Mouse (Mus musculus) ES-E14 (cell line): ENCODE measurements around the gene Pnkd. TPM values are rescaled to one million over a fixed set of nuclear protein-coding genes. Genes with fewer than 3 reads are reported as not detected.

Source experiments
- DNase-seq: peaks from one replicate; pipeline ENCODE4 v3.0.0-alpha.2; 2013; ENCODE audit warnings: low read depth, low spot score
- H3K27ac ChIP-seq: 2 replicates; pipeline ENCODE4 v1.5.1; 2012; ENCODE audit warnings: low read depth, mild to moderate bottlenecking, low read length, moderate library complexity, mixed read lengths; ENCODE audit not compliant: poor library complexity, insufficient read depth, severe bottlenecking
- H3K36me3 ChIP-seq: 2 replicates; pipeline ENCODE4 v1.6.1; 2012; ENCODE audit warnings: mild to moderate bottlenecking, low read length, moderate library complexity, mixed read lengths; ENCODE audit not compliant: control insufficient read depth, poor library complexity, insufficient read depth, severe bottlenecking
- H3K4me1 ChIP-seq, 2 experiments: fragments of 150-350 bp in 1 of 2; sonication (generic) in 1 of 2; 2 replicates each; pipeline ENCODE4 v1.6.1; 2012; ENCODE audit warnings: low read length in 2 of 2, mild to moderate bottlenecking in 1 of 2, mixed read lengths in 1 of 2; ENCODE audit not compliant: control insufficient read depth in 2 of 2, insufficient read depth in 2 of 2, poor library complexity in 1 of 2
- H3K4me3 ChIP-seq, 2 experiments: fragments of 150-350 bp in 1 of 2; sonication (generic) in 1 of 2; 2 replicates each; pipeline ENCODE4 v1.5.1; 2012; ENCODE audit warnings: low read length in 2 of 2, low read depth in 1 of 2, mild to moderate bottlenecking in 1 of 2, mixed read lengths in 1 of 2; ENCODE audit not compliant: insufficient read depth in 1 of 2, poor library complexity in 1 of 2, severe bottlenecking in 1 of 2
- H3K9ac ChIP-seq: 2 replicates; pipeline ENCODE4 v1.6.1; 2012; ENCODE audit warnings: low read depth, mild to moderate bottlenecking, low read length, mixed read lengths; ENCODE audit not compliant: poor library complexity, insufficient read depth, severe bottlenecking
- H3K9me3 ChIP-seq: fragments of 150-350 bp; sonication (generic); 2 replicates; pipeline ENCODE4 v1.6.1; 2012; ENCODE audit warnings: low read depth, mild to moderate bottlenecking, low read length; ENCODE audit not compliant: control insufficient read depth, insufficient read depth
- CHD2 ChIP-seq: IDR thresholded peaks from 2 replicates; pipeline ENCODE4 v1.6.1; 2014; ENCODE audit warnings: mild to moderate bottlenecking, low read depth, low read length, inconsistent platforms
- HCFC1 ChIP-seq: IDR thresholded peaks from 2 replicates; pipeline ENCODE4 v1.6.1; 2012; ENCODE audit warnings: low read length, inconsistent platforms, borderline replicate concordance; ENCODE audit not compliant: insufficient read depth
- MAFK ChIP-seq: IDR thresholded peaks from 2 replicates; pipeline ENCODE4 v1.6.1; 2014; ENCODE audit warnings: mild to moderate bottlenecking, low read depth, low read length, inconsistent platforms; ENCODE audit not compliant: insufficient read depth
- ZC3H11A ChIP-seq: IDR thresholded peaks from 2 replicates; pipeline ENCODE4 v1.6.1; 2012; ENCODE audit warnings: low read depth, mild to moderate bottlenecking, inconsistent platforms, low read length, borderline replicate concordance
- ZNF384 ChIP-seq: IDR thresholded peaks from 2 replicates; pipeline ENCODE4 v1.6.1; 2012; ENCODE audit warnings: low read depth, low read length, inconsistent platforms
- in situ Hi-C, 2 experiments: fragments of 600-800 bp; cut with MboI; formaldehyde crosslinking; loops; one replicate each; pipeline ENCODE4 v1.15.1; 2025; ENCODE audit warnings: low sequenced_read_pairs in 2 of 2, inconsistent platforms in 1 of 2; ENCODE audit not compliant: unreplicated experiment in 2 of 2
- total RNA-seq: library from RNA; depleted of rRNA; stranded (reverse); fragments of 300-350 nt; gene quantifications from 2 replicates; pipeline ENCODE4 v1.2.3, GENCODE M21; 2012

Pnkd gene
- total RNA-seq, 1 experiment, result 63.9 TPM

GRCm38 (mm10) chr1:74367886-74368645 is 83.3 kb downstream of the Pnkd start:
- Histone ChIP-seq H3K4me3 (peak overlapping the region; percentile 40 to 50), H3K36me3 (no peaks in the 10 kb centered on the region), H3K27ac (no peak overlapping the region), H3K9ac (0 out of 2 replicates have a peak overlapping the region, but pooled peaks have one; percentile 22), H3K4me1 (peaks cover 3 to 7% of the 10 kb centered on the region in 2 experiments; a peak in 2 of 4 replicates), H3K9me3 (no peaks in the 10 kb centered on the region)
- TF ChIP-seq ZC3H11A (no peak), ZNF384 (no peak)
- no peak for DNase-seq
- in situ Hi-C loops, result loop anchor here in 1 of 2 experiments (10.0 kb wide), 1 partner anchor 163 kb away; no protein-coding TSS in a partner anchor

GRCm38 (mm10) chr1:74370040-74370439 is 85.3 kb downstream of the Pnkd start:
- H3K27ac ChIP-seq, result no peak overlapping the region
- no peak overlapping the region for H3K9ac ChIP-seq
- no peaks in the 10 kb centered on the region for H3K9me3 ChIP-seq
- no peak for DNase-seq
- TF ChIP-seq HCFC1 (no peak), ZNF384 (no peak), MAFK (no peak), CHD2 (no peak), ZC3H11A (no peak)
- H3K4me1 ChIP-seq, result peaks cover 3 to 6% of the 10 kb centered on the region in 2 experiments; a peak in 2 of 4 replicates
- no peak overlapping the region for H3K4me3 ChIP-seq
- in situ Hi-C loops, result no loop called here
- H3K36me3 ChIP-seq, result no peaks in the 10 kb centered on the region

- in situ Hi-C loops, result no loop called here
- no peak overlapping the region for H3K4me3 ChIP-seq
- H3K4me1 ChIP-seq, result peaks cover 2 to 8% of the 10 kb centered on the region in 2 experiments; a peak in 2 of 4 replicates
Observed at GRCm38 (mm10) chr1:74373372-74373771, 88.6 kb downstream of the Pnkd start.

GRCm38 (mm10) chr1:74374980-74375379 is 90.2 kb downstream of the Pnkd start, which contains the start of gene Slc11a1:
Slc11a1 (plus strand) TSS chr1:74375195.
- in situ Hi-C loops, result no loop called here
- no peak for TF ChIP-seq HCFC1
- Histone ChIP-seq H3K4me1 (peaks cover 0 to 10% of the 10 kb centered on the region in 2 experiments; a peak in 2 of 4 replicates), H3K4me3 (no peak within 1 kb of the TSS), H3K27ac (no peak within 1 kb of the TSS), H3K9ac (no peak within 1 kb of the TSS), H3K36me3 (no peaks in the 10 kb centered on the region), H3K9me3 (no peaks in the 10 kb centered on the region)
- no peak for DNase-seq

More at GRCm38 (mm10) chr1:74373372-74373771, 88.6 kb downstream of the Pnkd start:
- TF ChIP-seq HCFC1 (no peak), CHD2 (no peak), ZNF384 (no peak), MAFK (no peak), ZC3H11A (no peak)
- H3K27ac ChIP-seq, result no peak overlapping the region
- H3K9ac ChIP-seq, result no peak overlapping the region
- no peaks in the 10 kb centered on the region for H3K36me3 ChIP-seq
- no peaks in the 10 kb centered on the region for H3K9me3 ChIP-seq
- DNase-seq, result no peak
